Mouse (Mus musculus): Measurements from ENCODE around the gene Tpm3.

DNA sequence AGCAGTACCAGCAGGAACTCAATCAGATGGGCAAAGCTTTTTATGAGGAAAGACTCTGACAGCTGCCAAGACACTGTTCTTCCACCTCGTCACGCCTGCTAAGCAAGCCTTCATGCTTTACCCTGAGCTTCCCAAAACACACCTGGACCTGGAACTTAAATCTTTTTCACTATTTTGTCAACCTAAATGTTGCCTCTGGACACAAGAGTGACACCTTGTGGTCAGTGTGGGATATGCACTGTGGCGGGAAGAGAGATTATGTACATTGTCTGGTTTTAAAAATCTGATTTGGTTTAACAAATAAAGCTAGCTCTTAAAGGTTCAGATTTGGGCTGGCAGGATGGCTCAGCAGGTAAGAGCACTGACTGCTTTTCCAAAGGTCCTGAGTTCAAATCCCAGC, 6.9 kb upstream of the Tpm3 start:
- TF ChIP-seq CTCF (IDR thresholded peaks at IDR 0.05; ENCODE audit: borderline replicate concordance, control insufficient read depth, extremely low read depth, insufficient read depth, low read length, poor library complexity) (no peak), POLR2A (IDR thresholded peaks at IDR 0.05; ENCODE audit: control insufficient read depth, extremely low read depth, insufficient read depth, low read length, poor library complexity) (no peak)
